8 mouse cellular contexts compared by ENCODE assay signal in genomic region chr5:147078110-147078900, GRCm38 (mm10). TPM values are rescaled to one million over a fixed set of nuclear protein-coding genes. Genes with fewer than 3 reads are reported as not detected.
A peak's percentile ranks its signal among the peaks of the same experiment; 100 is the strongest.
DNase-seq lines count a peak whose midpoint lies in the region; ATAC-seq lines count a peak whose summit lies in the region.

No protein-coding gene starts in this region.

- peak overlapping the region; percentile 98 for H3K4me3 ChIP-seq in heart, embryonic 15.5 days
- H3K4me3 ChIP-seq in embryonic facial prominence, embryonic 10.5 days = peak overlapping the region; percentile 91
- H3K4me3 ChIP-seq in midbrain, embryonic 11.5 days (ENCODE audit: low read depth, low read length) = peak overlapping the region; percentile 82

- no peak for ATAC-seq in heart, embryonic 15.5 days (replicated peaks; ENCODE audit: insufficient number of reproducible peaks, insufficient read depth, low FRiP score, low read depth)
- no peak for ATAC-seq in midbrain, embryonic 11.5 days (ENCODE audit: low FRiP score)

- H3K9me3 ChIP-seq in heart, embryonic 15.5 days (replicated peaks) = no peaks in the 10 kb centered on the region
- H3K9me3 ChIP-seq in embryonic facial prominence, embryonic 10.5 days = no peaks in the 10 kb centered on the region
- H3K9me3 ChIP-seq in midbrain, embryonic 11.5 days (ENCODE audit: control insufficient read depth, low read length) = no peaks in the 10 kb centered on the region

- peak overlapping the region; percentile 86 for H3K9ac ChIP-seq in heart, embryonic 15.5 days
- H3K9ac ChIP-seq in midbrain, embryonic 11.5 days (ENCODE audit: low read length) = peak overlapping the region; percentile 82

- 45% methylated on average over 11 of the region's 11 CpGs for WGBS in heart, embryonic 15.5 days
- WGBS in embryonic facial prominence, embryonic 10.5 days = 70% methylated on average over 11 of the region's 11 CpGs
- 73% methylated on average over 11 of the region's 11 CpGs for WGBS in midbrain, embryonic 11.5 days

- H3K36me3 ChIP-seq in heart, embryonic 15.5 days = peaks cover 3% of the 10 kb centered on the region
- peaks cover 36% of the 10 kb centered on the region for H3K36me3 ChIP-seq in embryonic facial prominence, embryonic 10.5 days (replicated peaks)
- H3K36me3 ChIP-seq in midbrain, embryonic 11.5 days (ENCODE audit: control insufficient read depth, insufficient read depth, low read length) = no peaks in the 10 kb centered on the region; the same call in 1 of the 2 replicates

- H3K4me1 ChIP-seq in heart, embryonic 15.5 days (replicated peaks) = peaks cover 30% of the 10 kb centered on the region
- H3K4me1 ChIP-seq in embryonic facial prominence, embryonic 10.5 days = peaks cover 27% of the 10 kb centered on the region
- H3K4me1 ChIP-seq in midbrain, embryonic 11.5 days (ENCODE audit: control insufficient read depth, insufficient read depth, low read length) = peaks cover 10% of the 10 kb centered on the region

- DNase-seq in heart, postnatal 4 days = no peak
- DNase-seq in embryonic facial prominence, embryonic 10.5 days (ENCODE audit: low spot score) = no peak
- DNase-seq in kidney, adult 11 months = peak; percentile 28
- no peak for DNase-seq in midbrain, embryonic 11.5 days (ENCODE audit: low spot score, missing footprints)
- DNase-seq in yolk sac, embryonic 10.5 days (ENCODE audit: low spot score) = no peak
- DNase-seq in frontal cortex, postnatal 14 days (ENCODE audit: low spot score in 2 of 2) = no peak
- DNase-seq in layer of hippocampus, adult 18-20 months (ENCODE audit: low spot score in 2 of 2) = no peak

- H3K4me2 ChIP-seq in heart, embryonic 15.5 days = peak overlapping the region; percentile 97
- peak overlapping the region; percentile 82 for H3K4me2 ChIP-seq in midbrain, embryonic 11.5 days

- no peaks in the 10 kb centered on the region for H3K27me3 ChIP-seq in heart, embryonic 15.5 days
- no peaks in the 10 kb centered on the region for H3K27me3 ChIP-seq in embryonic facial prominence, embryonic 10.5 days (replicated peaks; ENCODE audit: low read depth, poor library complexity, severe bottlenecking)
- no peaks in the 10 kb centered on the region; the same call in 1 of the 2 replicates for H3K27me3 ChIP-seq in midbrain, embryonic 11.5 days (ENCODE audit: control insufficient read depth, insufficient read depth, low read length)

- H3K27ac ChIP-seq in heart, embryonic 15.5 days = peak overlapping the region; percentile 99
- H3K27ac ChIP-seq in embryonic facial prominence, embryonic 10.5 days (replicated peaks) = peak overlapping the region; percentile 87
- H3K27ac ChIP-seq in midbrain, embryonic 11.5 days (ENCODE audit: low read depth, low read length) = no peak overlapping the region

RNA-seq across cellular contexts. Expression of gene Polr1d, which starts 1.5 kb away (rescaled TPM):
- 84.3 and 85.2 TPM in 2 replicates for polyA plus RNA-seq in heart, embryonic 15.5 days (2015; fragmentation: Nextera tagmentation; extraction: Ambion mirVana)
- 10 to 100 TPM; 78.1 to 81.6 TPM for total RNA-seq in heart, postnatal 4 days (2021)
- 135 and 141 TPM in 2 replicates for polyA plus RNA-seq in embryonic facial prominence, embryonic 10.5 days (2016; fragmentation: Nextera tagmentation; extraction: Ambion mirVana)
- 111 and 120 TPM in 2 replicates for polyA plus RNA-seq in midbrain, embryonic 11.5 days (2014; fragmentation: Nextera tagmentation; extraction: Ambion mirVana)
- 10 to 100 TPM; 64.6 to 69.8 TPM for total RNA-seq in layer of hippocampus, adult 18-20 months (2021)

RNA-seq across cellular contexts. Expression of gene Lnx2, which starts 1.9 kb away (rescaled TPM):
- 11.2 and 14.2 TPM in 2 replicates for polyA plus RNA-seq in heart, embryonic 15.5 days (2015; fragmentation: Nextera tagmentation; extraction: Ambion mirVana)
- total RNA-seq in heart, postnatal 4 days (2021) = 10 to 100 TPM; 16.5 to 16.6 TPM
- 10.4 and 11.6 TPM in 2 replicates for polyA plus RNA-seq in embryonic facial prominence, embryonic 10.5 days (2016; fragmentation: Nextera tagmentation; extraction: Ambion mirVana)
- 8.1 and 8.9 TPM in 2 replicates for polyA plus RNA-seq in midbrain, embryonic 11.5 days (2014; fragmentation: Nextera tagmentation; extraction: Ambion mirVana)
- total RNA-seq in layer of hippocampus, adult 18-20 months (2021) = 1 to 10 TPM; 5.8 to 5.9 TPM
